Comparison of ENCODE assay signal across 11 mouse cellular contexts in the genomic region with DNA sequence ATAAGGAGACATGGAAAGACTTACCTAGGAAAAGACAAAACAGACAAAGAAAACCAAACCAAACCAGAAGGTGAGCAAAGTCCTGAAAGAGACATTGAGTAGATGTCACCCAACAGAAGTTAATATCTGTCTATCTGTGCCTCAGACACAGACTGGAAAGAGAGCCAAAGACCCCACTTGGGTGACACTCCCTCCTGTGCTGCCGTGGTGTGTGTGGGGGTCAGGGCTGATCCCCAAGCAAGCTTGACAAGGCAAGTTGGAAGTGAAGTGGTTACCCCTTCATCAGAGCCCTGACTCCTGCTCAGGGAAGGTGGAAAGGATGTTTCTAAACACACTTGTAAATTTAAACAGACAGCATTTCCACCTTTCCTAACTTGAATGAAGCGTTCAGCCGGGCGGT. TPM values are rescaled to one million over a fixed set of nuclear protein-coding genes. Genes with fewer than 3 reads are reported as not detected.
DNase-seq lines count a peak whose midpoint lies in the region; ATAC-seq and TF ChIP-seq lines count a peak whose summit lies in the region.
"Had no signal": no experiment of that assay in that cellular context is flagged by ENCODE, and none has a peak within 500 bp of the region (broad histone marks: within the 10 kb centered on the region; RNA-seq: fewer than 3 reads in every experiment).

No protein-coding gene starts in this region.

- H3K36me3 ChIP-seq in heart, embryonic 16.5 days (ENCODE audit: control insufficient read depth, insufficient read depth), result no peaks in the 10 kb centered on the region
- no peaks in the 10 kb centered on the region; the same call in 1 of the 2 replicates for H3K36me3 ChIP-seq in heart, adult 2 months (ENCODE audit: control insufficient read depth, insufficient read depth, low read length)
- H3K36me3 ChIP-seq in neural tube, embryonic 13.5 days, result no peaks in the 10 kb centered on the region
- H3K36me3 ChIP-seq in intestine, embryonic 16.5 days (ENCODE audit: control insufficient read depth, insufficient read depth, low read length), result no peaks in the 10 kb centered on the region

- no peak overlapping the region; the same call in 1 of the 2 replicates for H3K9ac ChIP-seq in heart, embryonic 16.5 days (ENCODE audit: low read length)
- H3K9ac ChIP-seq in heart, adult 2 months (ENCODE audit: low read depth, low read length), result no peak overlapping the region
- H3K9ac ChIP-seq in neural tube, embryonic 13.5 days, result no peak overlapping the region
- no peak overlapping the region for H3K9ac ChIP-seq in intestine, embryonic 16.5 days (ENCODE audit: low read depth, low read length)
- H3K9ac ChIP-seq: liver, embryonic 14.5 days had no signal

- H3K4me3 ChIP-seq in heart, embryonic 16.5 days (ENCODE audit: low read length), result no peak overlapping the region
- H3K4me3 ChIP-seq in heart, adult 2 months, result no peak overlapping the region
- H3K4me3 ChIP-seq in neural tube, embryonic 13.5 days, result no peak overlapping the region
- no peak overlapping the region for H3K4me3 ChIP-seq in intestine, embryonic 16.5 days (ENCODE audit: low read length)

- no peak for TF ChIP-seq CTCF in heart, adult 2 months (IDR thresholded peaks at IDR 0.05)

- no peaks in the 10 kb centered on the region for H3K79me2 ChIP-seq in heart, adult 2 months (replicated peaks; ENCODE audit: control insufficient read depth, insufficient read depth, low read length)

- WGBS in heart, embryonic 16.5 days, result 76% methylated on average over 4 of the region's 4 CpGs
- WGBS in heart, adult 2 months, result 95% methylated on average over 4 of the region's 4 CpGs
- WGBS in neural tube, embryonic 13.5 days, result 82% methylated on average over 4 of the region's 4 CpGs
- WGBS in intestine, embryonic 16.5 days, result 66% methylated on average over 4 of the region's 4 CpGs

- H3K4me1 ChIP-seq in heart, embryonic 16.5 days (ENCODE audit: control insufficient read depth, insufficient read depth, low read length), result peaks cover 18% of the 10 kb centered on the region
- H3K4me1 ChIP-seq in heart, adult 2 months (ENCODE audit: control insufficient read depth, insufficient read depth, low read length), result peaks cover 1% of the 10 kb centered on the region
- H3K4me1 ChIP-seq in neural tube, embryonic 13.5 days (replicated peaks), result peaks cover 18% of the 10 kb centered on the region
- peaks cover 11% of the 10 kb centered on the region; the same call in 1 of the 2 replicates for H3K4me1 ChIP-seq in intestine, embryonic 16.5 days (ENCODE audit: control insufficient read depth, insufficient read depth, low read length)

- no peak for TF ChIP-seq POLR2A in heart, adult 2 months (IDR thresholded peaks at IDR 0.05; ENCODE audit: insufficient read depth, low read depth, low read length)

- H3K27ac ChIP-seq in heart, embryonic 16.5 days (ENCODE audit: low read length), result peak overlapping the region; percentile 91
- H3K27ac ChIP-seq in heart, adult 2 months, result no peak overlapping the region
- H3K27ac ChIP-seq in neural tube, embryonic 13.5 days (replicated peaks), result peak overlapping the region; percentile 61; the same call in 1 of the 2 replicates
- peak overlapping the region; percentile 69 for H3K27ac ChIP-seq in intestine, embryonic 16.5 days (ENCODE audit: low read length)
- H3K27ac ChIP-seq: liver, embryonic 14.5 days had no signal

- no peaks in the 10 kb centered on the region for H3K9me3 ChIP-seq in heart, embryonic 16.5 days (replicated peaks; ENCODE audit: control insufficient read depth, low read length)
- no peaks in the 10 kb centered on the region for H3K9me3 ChIP-seq in neural tube, embryonic 13.5 days
- H3K9me3 ChIP-seq in intestine, embryonic 16.5 days (ENCODE audit: control insufficient read depth, low read length), result no peaks in the 10 kb centered on the region

- no peak for TF ChIP-seq EP300 in heart, adult 2 months (IDR thresholded peaks at IDR 0.05; ENCODE audit: insufficient read depth, low read depth, low read length)

- intact Hi-C loops in heart, adult 2 months (cut with DNase I), result no loop called here

- no peak for ATAC-seq in heart, embryonic 16.5 days (replicated peaks; ENCODE audit: extremely low read depth, insufficient read depth, low FRiP score)
- no peak for ATAC-seq in neural tube, embryonic 13.5 days (ENCODE audit: low read depth)
- no peak for ATAC-seq in intestine, embryonic 16.5 days
- ATAC-seq: CD4-positive, CD25-positive, alpha-beta regulatory T cell, adult 4 months had no signal

- H3K27me3 ChIP-seq in heart, embryonic 16.5 days (ENCODE audit: control insufficient read depth, insufficient read depth, low read length), result no peaks in the 10 kb centered on the region
- H3K27me3 ChIP-seq in heart, adult 2 months (ENCODE audit: control insufficient read depth, insufficient read depth, low read length), result no peaks in the 10 kb centered on the region
- peaks cover 15% of the 10 kb centered on the region for H3K27me3 ChIP-seq in neural tube, embryonic 13.5 days
- no peaks in the 10 kb centered on the region for H3K27me3 ChIP-seq in intestine, embryonic 16.5 days (replicated peaks; ENCODE audit: control insufficient read depth, insufficient read depth, low read length)
- H3K27me3 ChIP-seq: Patski had no signal

- no peak overlapping the region for H3K4me2 ChIP-seq in heart, embryonic 16.5 days (ENCODE audit: low read depth, low read length)
- no peak overlapping the region for H3K4me2 ChIP-seq in neural tube, embryonic 13.5 days
- no peak overlapping the region for H3K4me2 ChIP-seq in intestine, embryonic 16.5 days (ENCODE audit: low read depth, low read length)

- no peak for DNase-seq in heart, adult 2 months
- no peak for DNase-seq in neural tube, embryonic 10.5 days (ENCODE audit: extremely low spot score, low spot score)
- DNase-seq in layer of hippocampus, adult 18-20 months (ENCODE audit: low spot score in 2 of 2), result no peak
- DNase-seq in urinary bladder, postnatal 14 days (ENCODE audit: low spot score), result no peak

RNA-seq across cellular contexts. Expression of a gene that starts 6.1 kb away (rescaled TPM):
- polyA plus RNA-seq in heart, embryonic 16.5 days (2015; fragmentation: Nextera tagmentation; extraction: Ambion mirVana), result 8.8 and 15.1 TPM in 2 replicates
- 10 to 100 TPM in 1 of 2 experiments, 1 to 10 TPM in 1; 9.3 to 11.8 TPM for total RNA-seq in heart, adult 2 months (2021)
- 1.6 and 2.5 TPM in 2 replicates for polyA plus RNA-seq in heart, adult 2 months (2012; rRNA removed)
- 0.92 and 1.1 TPM in 2 replicates for polyA plus RNA-seq in neural tube, embryonic 13.5 days (2015; fragmentation: Nextera tagmentation; extraction: Ambion mirVana)
- 6.0 and 6.6 TPM in 2 replicates for polyA plus RNA-seq in intestine, embryonic 16.5 days (2015; fragmentation: Nextera tagmentation; extraction: Ambion mirVana)
- 1 to 10 TPM; 1.7 to 2.8 TPM for total RNA-seq in layer of hippocampus, adult 18-20 months (2021)
- total RNA-seq: megakaryocyte-erythroid progenitor cell, adult 5-6 weeks had no signal
